Mouse (Mus musculus): ENCODE data around the gene Adamtsl1. TPM values are rescaled to one million over a fixed set of nuclear protein-coding genes. Genes with fewer than 3 reads are reported as not detected.
A peak's percentile ranks its signal among the peaks of the same experiment; 100 is the strongest.

Gene Adamtsl1
- polyA plus RNA-seq (2015; fragmentation: Nextera tagmentation; extraction: Ambion mirVana), result 5.2 and 8.3 TPM in 2 replicates

- DNase-seq (ENCODE audit: low spot score) (no peak), ATAC-seq (peak; percentile 13)
- Histone ChIP-seq H3K9me3 (ENCODE audit: low read length) (no peaks in the 10 kb centered on the region), H3K27ac (ENCODE audit: low read length) (peak within 1 kb of the TSS; percentile 61), H3K4me1 (ENCODE audit: insufficient read depth, low read depth, low read length) (no peaks in the 10 kb centered on the region), H3K4me3 (ENCODE audit: low read depth, low read length) (peak within 1 kb of the TSS; percentile 51), H3K36me3 (ENCODE audit: insufficient read depth, low read length) (no peaks in the 10 kb centered on the region), H3K27me3 (replicated peaks; ENCODE audit: insufficient read depth, low read length) (no peaks in the 10 kb centered on the region), H3K9ac (replicated peaks; ENCODE audit: low read depth) (peak within 1 kb of the TSS; percentile 29; the same call in 1 of the 2 replicates), H3K4me2 (replicated peaks; ENCODE audit: low read depth, low read length) (peak within 1 kb of the TSS; percentile 96)
- WGBS, result 2% methylated on average over 9 of the region's 9 CpGs
- TF ChIP-seq EP300 (IDR thresholded peaks at IDR 0.05) (no peak), CTCF (IDR thresholded peaks at IDR 0.05) (no peak)
Measured at GRCm38 (mm10) chr4:85513792-85514191, at the start of gene Adamtsl1. Adamtsl1 (plus strand) TSS chr4:85514172.

- no peaks in the 10 kb centered on the region for H3K36me3 ChIP-seq (ENCODE audit: insufficient read depth, low read length)
- ATAC-seq (no peak), DNase-seq (ENCODE audit: low spot score) (no peak)
- H3K27me3 ChIP-seq (replicated peaks; ENCODE audit: insufficient read depth, low read length), result no peaks in the 10 kb centered on the region
- no peak overlapping the region for H3K27ac ChIP-seq (ENCODE audit: low read length)
- H3K4me1 ChIP-seq (ENCODE audit: insufficient read depth, low read depth, low read length), result no peaks in the 10 kb centered on the region
- no peak for TF ChIP-seq EP300 (IDR thresholded peaks at IDR 0.05)
- no peak for TF ChIP-seq CTCF (IDR thresholded peaks at IDR 0.05)
- no peak overlapping the region for H3K4me3 ChIP-seq (ENCODE audit: low read depth, low read length)
- H3K9ac ChIP-seq (replicated peaks; ENCODE audit: low read depth), result no peak overlapping the region
- no peaks in the 10 kb centered on the region for H3K9me3 ChIP-seq (ENCODE audit: low read length)
- WGBS, result 90% methylated on average over 6 of the region's 6 CpGs
- H3K4me2 ChIP-seq (replicated peaks; ENCODE audit: low read depth, low read length), result no peak overlapping the region
Measured at GRCm38 (mm10) chr4:85483586-85483985, 30.4 kb upstream of the Adamtsl1 start.

- H3K36me3 ChIP-seq (ENCODE audit: insufficient read depth, low read length), result no peaks in the 10 kb centered on the region
- H3K4me2 ChIP-seq (replicated peaks; ENCODE audit: low read depth, low read length), result no peak overlapping the region
- H3K27me3 ChIP-seq (replicated peaks; ENCODE audit: insufficient read depth, low read length), result no peaks in the 10 kb centered on the region
- no peak for ATAC-seq
- TF ChIP-seq CTCF (IDR thresholded peaks at IDR 0.05), result no peak
- TF ChIP-seq EP300 (IDR thresholded peaks at IDR 0.05), result no peak
- H3K4me3 ChIP-seq (ENCODE audit: low read depth, low read length), result no peak overlapping the region
- no peaks in the 10 kb centered on the region for H3K9me3 ChIP-seq (ENCODE audit: low read length)
- H3K27ac ChIP-seq (ENCODE audit: low read length), result no peak overlapping the region
- WGBS, result 75% methylated on average over 10 of the region's 10 CpGs
- no peaks in the 10 kb centered on the region for H3K4me1 ChIP-seq (ENCODE audit: insufficient read depth, low read depth, low read length)
- DNase-seq (ENCODE audit: low spot score), result no peak
- no peak overlapping the region for H3K9ac ChIP-seq (replicated peaks; ENCODE audit: low read depth)
Measured at GRCm38 (mm10) chr4:85486316-85486946, 27.5 kb upstream of the Adamtsl1 start.

- DNase-seq (ENCODE audit: low spot score) (peak; percentile 57), ATAC-seq (peak; percentile 59)
- no peak overlapping the region for H3K9ac ChIP-seq (replicated peaks; ENCODE audit: low read depth)
- no peak overlapping the region for H3K27ac ChIP-seq (ENCODE audit: low read length)
- no peaks in the 10 kb centered on the region for H3K27me3 ChIP-seq (replicated peaks; ENCODE audit: insufficient read depth, low read length)
- WGBS, result 21% methylated on average over 3 of the region's 3 CpGs
- no peaks in the 10 kb centered on the region for H3K4me1 ChIP-seq (ENCODE audit: insufficient read depth, low read depth, low read length)
- H3K9me3 ChIP-seq (ENCODE audit: low read length), result no peaks in the 10 kb centered on the region
- H3K4me3 ChIP-seq (ENCODE audit: low read depth, low read length), result no peak overlapping the region
- no peaks in the 10 kb centered on the region for H3K36me3 ChIP-seq (ENCODE audit: insufficient read depth, low read length)
- no peak overlapping the region for H3K4me2 ChIP-seq (replicated peaks; ENCODE audit: low read depth, low read length)
- TF ChIP-seq EP300 (IDR thresholded peaks at IDR 0.05) (no peak), CTCF (IDR thresholded peaks at IDR 0.05) (no peak)
Measured at GRCm38 (mm10) chr4:85505718-85506117, 8.3 kb upstream of the Adamtsl1 start.

- Histone ChIP-seq H3K4me1 (ENCODE audit: insufficient read depth, low read depth, low read length) (no peaks in the 10 kb centered on the region), H3K27me3 (replicated peaks; ENCODE audit: insufficient read depth, low read length) (no peaks in the 10 kb centered on the region), H3K4me2 (replicated peaks; ENCODE audit: low read depth, low read length) (no peak overlapping the region), H3K9ac (replicated peaks; ENCODE audit: low read depth) (no peak overlapping the region), H3K9me3 (ENCODE audit: low read length) (no peaks in the 10 kb centered on the region), H3K27ac (ENCODE audit: low read length) (no peak overlapping the region), H3K36me3 (ENCODE audit: insufficient read depth, low read length) (no peaks in the 10 kb centered on the region), H3K4me3 (ENCODE audit: low read depth, low read length) (no peak overlapping the region)
- DNase-seq (ENCODE audit: low spot score) (no peak), ATAC-seq (no peak)
- WGBS, result 54% methylated on average over 2 of the region's 2 CpGs
- TF ChIP-seq EP300 (IDR thresholded peaks at IDR 0.05), result no peak
- TF ChIP-seq CTCF (IDR thresholded peaks at IDR 0.05), result no peak
Measured at GRCm38 (mm10) chr4:85506976-85507375, 7.0 kb upstream of the Adamtsl1 start.

GRCm38 (mm10) chr4:85507491-85507890, 6.5 kb upstream of the Adamtsl1 start:
- no peak overlapping the region for H3K4me2 ChIP-seq (replicated peaks; ENCODE audit: low read depth, low read length)
- no peak overlapping the region for H3K9ac ChIP-seq (replicated peaks; ENCODE audit: low read depth)
- ATAC-seq (peak; percentile 77), DNase-seq (ENCODE audit: low spot score) (peak; percentile 45)
- H3K4me3 ChIP-seq (ENCODE audit: low read depth, low read length), result no peak overlapping the region
- no peaks in the 10 kb centered on the region for H3K27me3 ChIP-seq (replicated peaks; ENCODE audit: insufficient read depth, low read length)
- WGBS, result 33% methylated on average over 5 of the region's 5 CpGs
- H3K27ac ChIP-seq (ENCODE audit: low read length), result no peak overlapping the region
- H3K36me3 ChIP-seq (ENCODE audit: insufficient read depth, low read length), result no peaks in the 10 kb centered on the region
- TF ChIP-seq EP300 (IDR thresholded peaks at IDR 0.05) (peak; percentile 50; the same call in 1 of the 2 replicates), CTCF (IDR thresholded peaks at IDR 0.05) (no peak)
- no peaks in the 10 kb centered on the region for H3K4me1 ChIP-seq (ENCODE audit: insufficient read depth, low read depth, low read length)
- no peaks in the 10 kb centered on the region for H3K9me3 ChIP-seq (ENCODE audit: low read length)
